Mouse (Mus musculus): ENCODE data around the gene Gm8764.
"Not testable (repeated sequence)": the region's sequence is repeated elsewhere in the genome, so short reads cannot be mapped to it uniquely, and the experiment has no call there.

Gm8764 gene

DNA sequence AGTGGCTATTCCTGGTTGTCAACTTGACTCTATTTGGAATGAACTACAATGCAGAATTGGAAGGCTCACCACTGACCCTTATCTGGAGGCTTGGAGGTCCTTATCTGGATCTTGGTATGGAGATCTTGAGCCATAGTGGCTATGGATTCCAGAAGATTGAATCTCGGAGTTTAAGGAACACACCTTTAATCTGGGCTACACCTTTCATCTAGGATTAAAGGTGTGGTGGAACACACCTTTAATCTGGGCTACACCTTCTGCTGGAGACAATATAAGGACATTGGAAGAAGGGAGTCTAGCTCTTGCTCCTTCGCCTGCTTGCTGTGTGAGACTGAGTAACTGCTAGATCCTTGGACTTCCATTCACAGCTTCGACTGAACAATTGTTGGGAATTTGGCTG is at the start of gene Gm8764:
TSS of gene Gm8764 (plus strand) at position 301 of the 400 bp plus-strand sequence.
- DNase-seq (ENCODE audit: low read depth) = not testable (repeated sequence)

DNA sequence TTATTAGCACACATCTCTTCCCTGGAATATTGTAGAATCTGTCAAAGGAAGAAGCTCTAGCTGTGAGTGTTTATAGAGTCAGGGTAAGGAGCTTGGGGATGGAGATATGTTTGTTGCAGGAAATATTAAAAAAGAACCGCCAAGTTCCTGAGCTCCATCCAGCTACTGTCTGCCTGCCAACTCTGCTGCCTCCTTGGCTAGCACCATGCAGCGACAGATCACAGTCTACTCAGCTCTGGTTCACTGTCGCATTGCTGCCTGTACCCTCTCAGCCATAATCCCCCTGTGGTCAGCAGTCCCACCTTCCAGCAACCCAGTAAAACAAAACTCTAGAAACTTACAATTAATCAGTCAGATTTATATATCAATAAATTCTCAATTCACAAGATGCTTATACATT is 49.8 kb upstream of the Gm8764 start:
- DNase-seq (ENCODE audit: low read depth) = no peak

DNA sequence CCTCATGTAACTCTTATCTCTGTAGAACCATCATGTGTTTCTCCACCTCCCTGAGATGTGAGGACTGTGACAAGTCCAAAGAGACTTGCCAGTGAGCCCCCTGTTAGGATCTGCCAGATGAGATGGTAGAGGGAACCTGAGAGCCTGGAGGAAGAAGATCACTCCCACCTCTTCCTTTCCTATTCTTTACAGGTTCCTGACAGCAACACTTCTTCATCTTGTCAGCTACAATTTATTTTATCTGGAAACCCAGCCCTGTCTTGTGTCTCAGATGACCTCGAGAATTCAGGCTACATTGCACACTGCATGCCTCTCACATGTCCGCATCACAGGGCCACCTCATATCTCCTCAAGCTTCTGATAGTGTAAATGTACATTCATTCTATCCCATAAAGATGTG is 41.5 kb upstream of the Gm8764 start:
- no peak for DNase-seq (ENCODE audit: low read depth)

DNA sequence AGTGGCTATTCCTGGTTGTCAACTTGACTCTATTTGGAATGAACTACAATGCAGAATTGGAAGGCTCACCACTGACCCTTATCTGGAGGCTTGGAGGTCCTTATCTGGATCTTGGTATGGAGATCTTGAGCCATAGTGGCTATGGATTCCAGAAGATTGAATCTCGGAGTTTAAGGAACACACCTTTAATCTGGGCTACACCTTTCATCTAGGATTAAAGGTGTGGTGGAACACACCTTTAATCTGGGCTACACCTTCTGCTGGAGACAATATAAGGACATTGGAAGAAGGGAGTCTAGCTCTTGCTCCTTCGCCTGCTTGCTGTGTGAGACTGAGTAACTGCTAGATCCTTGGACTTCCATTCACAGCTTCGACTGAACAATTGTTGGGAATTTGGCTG is 17.1 kb upstream of the Gm8764 start, which contains the start of gene Gm21293:
TSS of gene Gm21293 (plus strand) at position 301 of the 400 bp plus-strand sequence.
- not testable (repeated sequence) for DNase-seq (ENCODE audit: low read depth)

DNA sequence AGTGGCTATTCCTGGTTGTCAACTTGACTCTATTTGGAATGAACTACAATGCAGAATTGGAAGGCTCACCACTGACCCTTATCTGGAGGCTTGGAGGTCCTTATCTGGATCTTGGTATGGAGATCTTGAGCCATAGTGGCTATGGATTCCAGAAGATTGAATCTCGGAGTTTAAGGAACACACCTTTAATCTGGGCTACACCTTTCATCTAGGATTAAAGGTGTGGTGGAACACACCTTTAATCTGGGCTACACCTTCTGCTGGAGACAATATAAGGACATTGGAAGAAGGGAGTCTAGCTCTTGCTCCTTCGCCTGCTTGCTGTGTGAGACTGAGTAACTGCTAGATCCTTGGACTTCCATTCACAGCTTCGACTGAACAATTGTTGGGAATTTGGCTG is 8.6 kb upstream of the Gm8764 start, which contains the start of gene Gm6763:
TSS of gene Gm6763 (plus strand) at position 301 of the 400 bp plus-strand sequence.
- DNase-seq (ENCODE audit: low read depth) = not testable (repeated sequence)

DNA sequence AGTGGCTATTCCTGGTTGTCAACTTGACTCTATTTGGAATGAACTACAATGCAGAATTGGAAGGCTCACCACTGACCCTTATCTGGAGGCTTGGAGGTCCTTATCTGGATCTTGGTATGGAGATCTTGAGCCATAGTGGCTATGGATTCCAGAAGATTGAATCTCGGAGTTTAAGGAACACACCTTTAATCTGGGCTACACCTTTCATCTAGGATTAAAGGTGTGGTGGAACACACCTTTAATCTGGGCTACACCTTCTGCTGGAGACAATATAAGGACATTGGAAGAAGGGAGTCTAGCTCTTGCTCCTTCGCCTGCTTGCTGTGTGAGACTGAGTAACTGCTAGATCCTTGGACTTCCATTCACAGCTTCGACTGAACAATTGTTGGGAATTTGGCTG is 8.4 kb downstream of the Gm8764 start, which contains the start of gene Gm21304:
TSS of gene Gm21304 (plus strand) at position 301 of the 400 bp plus-strand sequence.
- DNase-seq (ENCODE audit: low read depth) = not testable (repeated sequence)

DNA sequence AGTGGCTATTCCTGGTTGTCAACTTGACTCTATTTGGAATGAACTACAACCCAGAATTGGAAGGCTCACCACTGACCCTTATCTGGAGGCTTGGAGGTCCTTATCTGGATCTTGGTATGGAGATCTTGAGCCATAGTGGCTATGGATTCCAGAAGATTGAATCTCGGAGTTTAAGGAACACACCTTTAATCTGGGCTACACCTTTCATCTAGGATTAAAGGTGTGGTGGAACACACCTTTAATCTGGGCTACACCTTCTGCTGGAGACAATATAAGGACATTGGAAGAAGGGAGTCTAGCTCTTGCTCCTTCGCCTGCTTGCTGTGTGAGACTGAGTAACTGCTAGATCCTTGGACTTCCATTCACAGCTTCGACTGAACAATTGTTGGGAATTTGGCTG is 16.9 kb downstream of the Gm8764 start, which contains the start of gene Gm21312:
TSS of gene Gm21312 (plus strand) at position 301 of the 400 bp plus-strand sequence.
- DNase-seq (ENCODE audit: low read depth) = not testable (repeated sequence)

DNA sequence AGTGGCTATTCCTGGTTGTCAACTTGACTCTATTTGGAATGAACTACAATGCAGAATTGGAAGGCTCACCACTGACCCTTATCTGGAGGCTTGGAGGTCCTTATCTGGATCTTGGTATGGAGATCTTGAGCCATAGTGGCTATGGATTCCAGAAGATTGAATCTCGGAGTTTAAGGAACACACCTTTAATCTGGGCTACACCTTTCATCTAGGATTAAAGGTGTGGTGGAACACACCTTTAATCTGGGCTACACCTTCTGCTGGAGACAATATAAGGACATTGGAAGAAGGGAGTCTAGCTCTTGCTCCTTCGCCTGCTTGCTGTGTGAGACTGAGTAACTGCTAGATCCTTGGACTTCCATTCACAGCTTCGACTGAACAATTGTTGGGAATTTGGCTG is 25.4 kb downstream of the Gm8764 start, which contains the start of gene Gm20765:
TSS of gene Gm20765 (plus strand) at position 301 of the 400 bp plus-strand sequence.
- not testable (repeated sequence) for DNase-seq (ENCODE audit: low read depth)

DNA sequence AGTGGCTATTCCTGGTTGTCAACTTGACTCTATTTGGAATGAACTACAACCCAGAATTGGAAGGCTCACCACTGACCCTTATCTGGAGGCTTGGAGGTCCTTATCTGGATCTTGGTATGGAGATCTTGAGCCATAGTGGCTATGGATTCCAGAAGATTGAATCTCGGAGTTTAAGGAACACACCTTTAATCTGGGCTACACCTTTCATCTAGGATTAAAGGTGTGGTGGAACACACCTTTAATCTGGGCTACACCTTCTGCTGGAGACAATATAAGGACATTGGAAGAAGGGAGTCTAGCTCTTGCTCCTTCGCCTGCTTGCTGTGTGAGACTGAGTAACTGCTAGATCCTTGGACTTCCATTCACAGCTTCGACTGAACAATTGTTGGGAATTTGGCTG is 33.9 kb downstream of the Gm8764 start, which contains the start of gene Gm4340:
TSS of gene Gm4340 (plus strand) at position 301 of the 400 bp plus-strand sequence.
- not testable (repeated sequence) for DNase-seq (ENCODE audit: low read depth)

DNA sequence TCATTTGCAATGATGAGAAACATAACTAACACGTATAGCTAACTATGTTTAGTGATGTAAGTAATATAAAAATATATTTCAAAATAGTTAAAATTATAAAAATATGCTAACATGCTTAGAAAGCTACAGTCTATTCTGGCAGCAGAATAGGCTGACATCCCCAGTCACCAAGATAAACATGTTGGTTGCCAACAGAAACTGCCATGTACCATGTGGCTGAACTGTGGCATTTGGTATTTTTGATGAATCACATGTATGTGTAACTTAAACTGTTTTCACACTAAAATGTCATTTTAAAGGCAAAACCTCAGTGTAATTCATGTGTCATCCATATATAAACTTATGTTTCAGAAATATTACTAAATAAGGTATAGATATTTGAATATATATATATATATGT is 49.8 kb downstream of the Gm8764 start:
- no peak for DNase-seq (ENCODE audit: low read depth)

DNA sequence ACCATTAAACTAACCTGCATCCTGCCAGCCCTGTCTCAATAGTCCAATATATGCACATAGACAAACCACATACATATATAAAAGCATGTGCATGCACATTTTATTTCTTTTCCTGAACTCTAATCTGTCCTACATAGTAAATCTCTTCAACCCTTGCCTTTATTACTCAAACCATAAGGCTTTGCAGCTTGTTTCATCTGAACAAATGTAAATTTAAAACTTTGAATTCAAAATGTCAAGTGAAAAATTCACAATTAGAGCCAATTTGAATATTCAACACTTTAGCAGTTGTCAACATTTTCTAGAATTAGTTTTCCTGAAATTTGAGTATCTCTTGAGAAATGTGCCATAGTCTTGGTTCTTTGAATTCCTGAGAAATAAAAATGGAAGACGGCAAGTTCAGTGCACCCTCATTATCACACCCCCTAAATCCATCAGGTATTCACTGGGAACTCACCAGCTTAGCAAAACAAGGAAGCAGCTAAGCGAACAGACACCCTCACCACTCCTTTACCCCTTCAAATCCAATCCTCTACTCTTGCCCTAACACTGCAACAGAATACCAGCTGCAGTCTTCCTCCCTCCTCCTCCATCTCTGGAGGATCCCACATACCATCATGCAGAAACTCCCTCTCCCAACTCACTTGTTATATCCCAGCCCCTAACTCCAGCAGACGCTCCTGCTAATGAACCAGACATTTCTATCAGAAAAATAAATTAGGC is 50.6 kb downstream of the Gm8764 start:
- no peak for DNase-seq (ENCODE audit: low read depth)
